Mouse (Mus musculus) kidney, adult 2 months (tissue): Measurements from ENCODE around the gene Tgfbrap1.
"Not testable (repeated sequence)": the region's sequence is repeated elsewhere in the genome, so short reads cannot be mapped to it uniquely, and the experiment has no call there.

Source experiments
- CTCF ChIP-seq: fragments of 200-500 bp; conservative IDR thresholded peaks from 2 replicates; pipeline ENCODE4 v1.5.1; 2011; ENCODE audit warnings: low read depth, mild to moderate bottlenecking, control low read depth, low read length, moderate library complexity, mixed read lengths; ENCODE audit not compliant: insufficient read depth, insufficient read length
- POLR2A ChIP-seq: fragments of 200-500 bp; IDR thresholded peaks from one replicate; pipeline ENCODE4 v1.6.1; 2011; ENCODE audit warnings: low read depth, low read length, control low read depth

DNA sequence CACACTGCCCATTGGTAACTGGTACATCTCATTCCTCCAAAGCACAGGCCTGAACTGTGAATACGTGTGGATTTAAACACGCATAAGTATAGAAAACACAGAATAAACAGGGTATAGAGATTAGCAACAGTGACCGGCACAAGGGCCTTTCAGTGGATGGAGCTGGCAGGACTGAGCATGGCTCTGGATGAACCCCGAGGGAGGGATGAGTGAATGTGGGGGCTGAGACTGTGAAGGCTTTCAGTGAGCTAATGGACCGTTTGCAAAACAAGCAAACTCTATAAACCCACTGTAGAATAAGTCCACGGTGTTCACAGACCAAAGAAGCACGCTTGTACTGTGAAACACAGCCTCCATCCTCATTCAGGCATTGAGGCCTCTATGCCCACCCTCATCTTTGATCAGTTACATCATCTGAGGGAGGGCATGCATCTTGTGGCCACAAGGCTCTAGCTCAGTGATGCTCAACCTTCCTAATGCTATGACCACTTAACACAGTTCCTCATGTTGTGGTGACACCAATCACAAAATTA is 83.2 kb downstream of the Tgfbrap1 start:
- not testable (repeated sequence) for TF ChIP-seq CTCF, POLR2A
